Mouse (Mus musculus): ENCODE measurements around the gene Hoxb4. TPM values are rescaled to one million over a fixed set of nuclear protein-coding genes. Genes with fewer than 3 reads are reported as not detected.
A peak's percentile ranks its signal among the peaks of the same experiment; 100 is the strongest.

Gene Hoxb4
- total RNA-seq (2015) (2.9 and 3.4 TPM in 2 replicates), total RNA-seq (2017) (3.7 and 4.0 TPM in 2 replicates)

DNA sequence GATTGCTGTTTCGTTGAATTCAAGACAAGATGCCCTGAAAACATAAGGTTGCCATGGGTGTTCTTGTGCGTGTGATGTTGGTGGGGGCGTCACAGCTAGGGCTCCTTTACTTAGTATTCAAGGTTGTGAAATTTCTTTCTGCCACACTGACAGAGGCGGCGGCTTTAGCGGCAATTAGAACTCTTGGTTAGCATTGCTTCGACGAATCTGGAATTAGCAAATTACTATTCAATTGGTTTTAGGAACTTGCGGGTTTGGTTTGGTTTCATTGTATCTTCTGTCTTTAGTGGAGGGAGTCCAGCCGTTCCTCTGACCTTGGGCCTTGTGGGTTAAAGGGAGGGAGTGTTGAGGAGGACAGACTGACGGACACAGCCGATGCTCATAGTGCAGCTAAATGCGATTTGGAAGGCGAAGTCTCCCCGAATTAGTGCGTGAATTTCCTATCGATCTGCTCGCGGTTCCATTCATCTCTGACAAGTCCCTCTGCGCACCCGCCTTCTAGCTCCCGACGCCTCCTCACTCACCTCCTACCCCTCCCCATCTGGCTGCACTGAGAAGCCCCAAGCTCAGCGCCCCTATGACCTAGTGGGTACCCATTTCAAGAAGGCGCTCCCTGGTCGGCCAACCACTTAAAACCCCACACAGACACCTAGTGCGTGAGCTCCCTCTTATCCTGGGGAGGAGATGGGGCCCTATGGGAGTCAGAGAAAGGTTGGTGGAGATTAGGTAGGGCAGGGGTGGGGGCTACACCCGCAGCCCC, at the start of gene Hoxb4:
Gene Hoxb4 (plus strand): TSS at position 660 of the 760 bp plus-strand sequence.
- peak; percentile 25 for ATAC-seq (ENCODE audit: poor library complexity, severe bottlenecking)

DNA sequence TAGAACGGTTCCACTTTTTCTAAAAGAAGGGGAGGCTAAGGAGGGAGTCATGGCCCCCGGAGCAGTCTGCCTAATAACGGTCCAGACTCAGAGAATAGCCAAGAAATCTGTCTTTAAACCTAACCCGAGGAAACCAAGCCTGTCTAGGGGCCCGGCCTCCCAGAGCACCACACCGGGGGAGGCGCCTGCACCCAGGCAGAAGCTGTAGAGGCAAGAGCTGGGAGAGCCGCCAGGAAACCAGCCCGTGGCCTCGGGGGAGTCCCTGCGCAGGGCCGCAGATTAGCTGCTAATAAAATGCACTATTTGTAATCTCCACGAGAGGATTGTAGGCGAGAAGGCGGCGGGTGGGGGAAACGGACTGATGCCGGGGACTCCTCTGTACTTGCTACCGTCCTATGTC, 48.2 kb upstream of the Hoxb4 start:
- ATAC-seq (ENCODE audit: poor library complexity, severe bottlenecking), result no peak

DNA sequence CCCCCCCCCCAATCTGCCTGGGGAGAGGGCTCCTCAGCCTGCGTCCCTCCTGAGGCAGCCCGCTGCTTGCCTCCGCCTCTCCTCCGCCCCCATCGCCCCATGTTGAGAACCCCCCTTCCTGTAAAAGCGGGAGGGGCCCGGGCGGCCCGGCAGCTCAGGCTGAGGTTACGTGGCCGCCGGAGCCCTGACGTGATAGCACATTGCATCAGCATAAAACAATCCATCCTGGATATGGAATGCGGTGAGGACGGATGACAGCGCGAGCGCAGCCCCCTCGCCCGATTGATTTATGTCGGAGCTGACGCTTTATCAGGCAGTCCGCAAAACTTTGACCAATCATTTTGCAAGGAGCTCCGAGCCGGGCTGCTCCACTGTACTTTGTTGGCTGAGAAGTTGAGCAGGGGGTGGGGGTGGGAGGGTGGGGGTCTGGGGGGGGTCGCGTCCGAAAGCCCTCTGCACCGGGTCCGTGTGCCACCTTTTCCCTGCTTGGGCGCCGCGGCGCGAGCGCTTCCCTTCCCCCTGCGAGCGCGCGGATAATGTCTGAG, 47.0 kb upstream of the Hoxb4 start, which contains the start of gene Hoxb9:
Gene Hoxb9 (plus strand): TSS at position 462 of the 545 bp plus-strand sequence.
- no peak for ATAC-seq (ENCODE audit: poor library complexity, severe bottlenecking)

DNA sequence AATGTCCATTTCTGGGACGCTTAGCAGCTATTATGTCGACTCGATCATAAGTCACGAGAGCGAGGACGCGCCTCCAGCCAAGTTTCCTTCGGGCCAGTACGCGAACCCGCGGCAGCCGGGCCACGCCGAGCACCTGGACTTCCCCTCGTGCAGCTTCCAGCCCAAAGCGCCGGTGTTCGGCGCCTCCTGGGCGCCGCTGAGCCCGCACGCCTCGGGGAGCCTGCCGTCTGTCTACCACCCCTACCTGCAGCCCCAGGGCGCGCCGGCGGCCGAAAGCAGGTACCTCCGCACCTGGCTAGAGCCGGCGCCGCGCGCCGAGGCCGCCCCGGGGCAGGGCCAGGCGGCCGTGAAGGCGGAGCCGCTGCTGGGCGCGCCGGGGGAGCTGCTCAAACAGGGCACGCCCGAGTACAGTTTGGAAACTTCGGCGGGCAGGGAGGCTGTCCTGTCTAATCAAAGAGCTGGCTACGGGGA, 46.5 kb upstream of the Hoxb4 start:
- ATAC-seq (ENCODE audit: poor library complexity, severe bottlenecking), result no peak

DNA sequence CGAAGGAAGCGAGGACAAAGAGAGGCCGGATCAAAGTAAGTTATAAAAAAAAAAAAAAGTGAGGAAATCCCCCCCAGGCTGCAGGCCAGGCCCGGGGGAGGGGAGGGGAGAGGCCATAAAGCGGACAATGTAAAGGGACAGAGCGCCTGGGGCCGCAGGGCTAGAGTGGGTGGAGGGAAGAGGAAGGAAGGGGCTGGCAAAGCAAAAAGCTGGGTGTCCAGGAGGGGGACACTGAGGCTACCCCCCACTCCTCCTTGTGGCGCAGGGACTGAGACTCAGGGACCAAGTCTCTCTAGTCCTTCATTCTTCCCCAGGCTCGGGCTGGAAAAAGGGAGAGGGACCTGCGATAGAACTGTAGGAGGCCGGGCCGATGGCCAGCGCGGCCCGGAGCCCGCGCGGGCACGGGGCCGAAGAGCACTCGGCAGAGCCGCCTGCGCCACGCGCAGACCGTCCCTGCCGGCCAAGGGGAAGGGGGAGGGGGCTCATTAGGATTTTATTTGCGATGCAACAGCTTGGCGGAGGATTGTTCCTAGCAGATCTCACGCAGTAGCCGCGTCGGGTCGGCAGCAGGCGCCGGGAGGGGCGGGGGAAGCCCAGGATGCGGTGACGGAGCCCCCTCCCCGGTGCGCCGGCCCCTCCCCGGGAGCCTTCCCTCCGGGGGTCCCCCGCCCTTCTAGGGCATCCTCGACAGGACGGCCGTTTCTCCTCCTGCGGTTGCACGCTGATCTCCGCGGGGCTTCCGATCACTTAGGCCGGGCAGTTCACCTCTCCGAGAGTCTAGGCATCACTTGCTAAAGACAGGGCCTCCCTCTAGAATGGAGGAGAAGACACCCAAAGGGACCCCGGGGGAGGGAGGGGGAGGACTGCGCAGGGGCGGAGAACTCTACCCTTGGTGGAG, 45.8 kb upstream of the Hoxb4 start:
- ATAC-seq (ENCODE audit: poor library complexity, severe bottlenecking), result no peak

DNA sequence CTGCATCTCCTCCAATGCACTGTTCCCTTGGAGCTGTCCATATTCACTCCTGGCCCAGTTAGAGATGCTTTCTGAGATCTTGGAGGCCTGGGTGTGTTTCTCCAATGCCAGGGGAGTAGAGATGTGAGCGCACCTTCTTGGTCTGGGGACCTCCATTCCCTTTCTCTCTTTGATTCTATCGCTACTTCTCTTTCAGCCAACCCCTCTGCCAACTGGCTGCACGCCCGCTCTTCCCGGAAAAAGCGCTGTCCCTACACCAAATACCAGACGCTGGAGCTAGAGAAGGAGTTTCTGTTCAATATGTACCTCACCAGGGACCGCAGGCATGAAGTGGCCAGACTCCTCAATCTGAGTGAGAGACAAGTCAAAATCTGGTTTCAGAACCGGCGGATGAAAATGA, 43.6 kb upstream of the Hoxb4 start:
- no peak for ATAC-seq (ENCODE audit: poor library complexity, severe bottlenecking)

DNA sequence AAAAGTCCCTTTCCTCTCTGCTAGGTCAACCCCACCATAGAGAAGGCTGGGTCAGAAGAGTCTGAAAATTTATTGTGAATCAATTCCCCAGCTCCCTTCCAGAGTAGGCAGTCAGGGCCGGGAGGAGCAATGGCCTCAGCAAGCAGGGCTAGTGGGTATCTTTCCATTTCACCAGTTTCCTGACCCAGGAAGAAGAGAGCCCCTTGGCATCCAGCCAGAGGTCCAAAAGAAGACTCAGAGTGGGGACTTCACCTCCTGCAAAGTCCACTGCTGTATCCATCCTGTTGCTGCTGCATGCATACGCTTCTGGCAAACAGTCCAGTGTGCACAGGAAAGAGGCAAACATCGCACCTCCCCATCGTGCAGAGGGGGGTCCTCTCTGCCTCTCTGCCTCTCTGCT, 42.2 kb upstream of the Hoxb4 start:
- no peak for ATAC-seq (ENCODE audit: poor library complexity, severe bottlenecking)

DNA sequence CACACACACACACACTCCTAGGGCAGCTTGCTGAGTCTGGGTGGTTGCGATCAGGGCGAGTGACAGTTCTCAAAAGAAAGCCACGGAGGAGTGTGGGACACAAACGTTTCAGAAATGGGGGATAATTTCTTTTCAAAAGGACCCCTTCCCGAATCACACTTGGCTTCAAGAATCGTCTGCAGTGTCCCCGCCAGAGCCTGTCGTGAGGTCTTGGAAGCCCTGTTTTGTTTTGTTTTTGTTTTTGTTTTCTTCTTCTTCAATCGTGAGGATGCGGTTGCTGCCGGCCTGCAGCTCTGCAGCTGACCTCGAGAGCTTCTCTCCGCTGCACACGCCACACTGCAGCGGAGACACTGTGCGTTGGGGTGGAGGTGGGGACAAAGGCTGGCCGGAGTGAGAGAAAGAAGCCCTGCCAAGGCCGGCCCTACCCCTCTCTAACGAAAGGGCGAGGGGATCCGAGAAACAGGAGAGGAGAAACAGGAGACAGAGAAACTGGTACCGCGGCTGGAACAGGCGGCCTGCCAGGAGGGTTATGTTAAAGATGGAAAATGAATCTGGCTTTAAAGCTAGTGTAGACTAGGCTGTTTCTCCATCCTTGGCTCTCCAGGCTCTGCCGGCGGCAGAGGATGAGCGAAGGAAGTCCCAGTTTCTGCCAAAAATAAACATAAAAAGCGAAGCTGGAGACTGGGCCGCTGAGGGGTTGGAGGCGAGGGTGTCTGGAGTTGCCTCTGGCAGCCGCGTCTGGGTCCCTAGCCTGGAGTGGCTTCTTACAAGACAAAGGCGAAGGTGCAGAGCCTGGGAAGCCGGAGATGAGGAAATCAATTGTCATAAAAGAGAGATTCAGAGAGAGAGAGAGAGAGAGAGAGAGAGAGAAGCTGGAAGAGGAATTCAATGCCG, 40.7 kb upstream of the Hoxb4 start:
- ATAC-seq (ENCODE audit: poor library complexity, severe bottlenecking), result no peak

DNA sequence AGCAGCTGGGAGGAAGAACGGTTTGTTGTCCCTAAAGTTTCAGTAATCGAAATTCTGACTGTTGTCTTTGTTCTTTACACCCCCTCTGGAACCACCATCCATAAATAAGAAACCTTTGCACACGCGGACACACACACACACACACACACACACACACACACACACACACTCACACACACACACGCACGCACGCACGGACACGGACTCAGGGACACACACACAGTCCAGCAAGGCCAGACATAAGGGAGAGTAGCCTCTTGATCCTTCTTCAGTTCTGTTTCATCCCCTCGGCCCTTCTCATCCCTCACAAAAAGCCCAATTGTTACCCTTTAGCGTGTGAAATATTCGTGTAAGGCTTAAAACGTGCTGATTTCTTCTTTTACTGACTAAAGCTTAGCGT, 39.7 kb upstream of the Hoxb4 start:
- no peak for ATAC-seq (ENCODE audit: poor library complexity, severe bottlenecking)

DNA sequence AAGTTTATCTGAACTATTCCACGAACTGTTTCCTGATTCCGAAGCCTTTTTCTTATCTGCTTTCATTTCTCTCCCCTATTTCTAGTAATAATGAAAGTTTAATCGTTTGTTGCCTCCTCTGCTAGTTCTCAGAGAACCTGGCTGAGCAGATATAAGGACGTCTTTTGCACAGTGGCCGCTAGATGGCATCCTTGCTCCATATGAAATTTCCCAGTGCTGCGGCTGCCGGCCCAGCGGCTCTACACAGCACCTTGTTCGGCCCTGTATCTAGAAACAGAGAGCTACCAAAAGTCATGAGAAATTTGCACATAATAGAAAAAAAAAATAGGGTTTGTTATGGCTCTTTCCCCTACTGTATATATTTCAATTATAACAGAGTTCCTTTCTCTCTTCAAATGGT, 39.3 kb upstream of the Hoxb4 start:
- ATAC-seq (ENCODE audit: poor library complexity, severe bottlenecking), result peak; percentile 81

DNA sequence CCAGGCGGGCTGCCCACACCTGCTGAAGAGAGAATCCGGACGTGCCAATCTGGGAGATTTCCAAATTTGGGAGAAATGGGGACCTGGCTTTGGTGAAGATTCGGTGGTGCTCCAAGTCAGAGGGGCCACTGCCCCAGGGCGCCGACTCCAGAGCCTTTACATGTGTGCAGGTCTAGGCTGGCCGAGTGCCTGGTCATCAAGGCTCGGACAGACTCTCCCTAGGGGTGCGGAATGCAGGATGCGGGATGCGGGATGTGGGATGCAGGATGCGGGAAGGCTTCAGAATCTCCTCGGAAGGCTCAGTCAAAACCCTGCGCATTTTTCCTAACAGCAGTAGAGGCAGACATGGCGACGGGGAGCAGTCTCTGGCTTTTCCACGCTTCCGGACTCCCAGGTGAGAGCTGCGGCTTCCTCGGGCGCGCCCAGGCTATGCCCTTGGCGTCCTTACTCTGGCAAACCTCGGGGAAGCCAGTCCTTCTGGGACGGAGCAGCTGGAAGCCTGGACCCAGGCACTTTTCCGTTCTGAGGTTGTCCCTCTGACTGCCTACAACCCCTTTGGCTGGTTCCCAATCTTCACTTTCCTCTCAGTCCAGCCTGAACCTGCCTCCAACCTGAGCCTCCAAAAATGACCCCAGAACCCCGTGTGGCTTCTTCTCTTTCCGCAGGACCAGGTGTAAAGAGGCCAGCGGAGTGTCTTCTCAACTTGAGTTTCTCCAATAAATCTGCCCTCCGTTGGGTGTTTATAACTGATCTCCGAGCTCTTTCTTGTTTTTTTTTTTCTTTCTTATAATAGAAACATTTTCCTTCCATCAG, 38.4 kb upstream of the Hoxb4 start:
- no peak for ATAC-seq (ENCODE audit: poor library complexity, severe bottlenecking)

DNA sequence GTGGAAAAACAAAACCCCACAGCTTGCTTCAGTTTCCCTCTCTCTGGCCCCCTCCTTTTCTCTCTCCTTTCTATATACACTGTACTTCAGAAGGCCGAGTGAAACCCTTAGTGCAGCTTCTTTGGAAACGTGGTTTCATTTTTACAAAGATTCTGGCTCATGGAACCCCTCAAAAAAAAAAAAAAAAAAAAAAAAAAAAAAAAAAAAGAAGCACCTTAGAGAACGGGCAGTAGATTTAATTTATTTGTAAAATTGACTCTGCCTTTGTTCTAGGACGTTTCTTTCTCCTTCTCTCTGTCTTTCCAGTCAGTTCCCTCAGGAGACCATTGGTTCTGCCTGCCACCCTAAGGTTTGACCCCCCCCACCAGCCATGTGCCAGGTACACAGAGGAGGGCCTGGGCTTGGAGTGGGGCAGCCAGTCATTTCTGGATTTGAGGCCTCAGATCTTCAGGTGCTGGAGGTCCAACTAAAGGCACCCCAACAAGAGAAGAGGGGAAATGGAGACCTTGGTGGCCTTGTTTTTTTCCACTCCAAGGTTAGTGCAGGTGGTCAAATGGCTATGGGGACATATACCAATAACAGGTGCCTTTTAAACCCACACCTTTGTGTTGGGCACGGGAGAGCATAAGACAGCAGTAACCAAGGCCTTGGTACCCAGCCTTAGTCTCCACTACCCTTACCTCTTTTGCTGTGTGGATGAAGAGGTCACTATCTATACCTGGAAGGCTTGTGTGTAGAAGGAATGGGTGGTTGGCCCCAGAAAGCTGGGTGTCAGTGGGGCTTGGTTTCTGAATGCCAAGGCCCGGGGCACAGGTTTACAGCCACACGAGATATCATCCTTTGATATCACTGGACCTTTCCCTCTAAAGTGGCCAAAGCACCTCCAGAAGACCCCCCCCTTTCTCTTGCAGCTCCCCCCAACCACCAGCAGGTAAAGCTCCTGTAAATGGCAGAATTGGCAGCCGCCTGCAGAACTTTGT, 37.4 kb upstream of the Hoxb4 start:
- no peak for ATAC-seq (ENCODE audit: poor library complexity, severe bottlenecking)

DNA sequence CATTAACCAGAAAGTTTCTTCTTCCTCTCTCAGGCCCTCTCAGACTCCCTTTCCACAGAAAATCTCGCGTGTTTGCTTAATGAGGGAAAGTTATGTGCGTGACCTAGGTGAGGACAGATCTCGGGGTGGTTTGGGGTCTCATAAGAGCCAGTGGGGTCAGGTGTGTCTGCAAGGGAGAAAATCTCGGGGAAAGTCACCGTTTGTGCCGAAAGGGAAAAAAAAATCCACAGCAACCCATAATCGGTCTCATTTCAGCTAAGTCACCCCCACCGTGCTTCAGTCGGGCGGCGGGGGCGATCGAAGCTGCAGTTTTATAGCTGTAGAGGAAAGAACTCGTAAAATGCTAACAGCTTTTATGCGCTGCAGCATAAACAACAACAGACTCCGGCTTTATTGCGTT, 36.7 kb upstream of the Hoxb4 start:
- ATAC-seq (ENCODE audit: poor library complexity, severe bottlenecking), result no peak

DNA sequence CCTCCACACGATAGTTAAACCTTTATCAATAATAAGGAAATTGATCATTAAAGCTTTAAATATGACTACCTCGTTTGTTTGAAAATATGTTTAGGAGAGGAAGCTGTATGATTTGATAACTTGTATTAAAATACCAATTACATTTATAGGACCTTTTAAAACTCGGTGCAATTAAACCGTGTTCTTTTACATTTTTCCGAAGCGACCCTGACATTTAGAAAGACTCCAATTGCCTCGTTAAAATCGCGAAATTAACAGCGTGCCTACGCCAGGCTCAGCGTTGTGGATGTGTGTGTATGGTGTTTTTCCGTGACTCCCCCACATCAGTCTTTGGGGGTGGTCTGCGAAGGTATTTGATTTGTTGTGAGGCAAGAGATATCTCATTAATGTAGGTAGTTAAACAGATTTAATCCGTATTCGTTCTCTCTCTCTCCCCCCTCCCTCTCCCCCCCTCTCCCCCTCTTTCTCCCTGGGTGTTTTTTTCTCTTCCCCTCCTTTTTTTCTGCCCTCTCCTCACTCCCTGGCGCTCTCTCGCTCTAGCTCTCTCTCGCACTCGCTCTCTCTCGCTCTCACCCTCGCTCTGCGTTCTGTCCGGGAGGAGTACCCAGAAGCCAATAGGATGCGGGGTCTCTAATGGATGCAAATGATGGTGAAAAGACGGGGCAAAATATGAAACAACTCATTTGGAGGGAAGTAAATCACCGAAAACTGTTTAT, 36.1 kb upstream of the Hoxb4 start, which contains the start of gene Hoxb8:
Gene Hoxb8 (plus strand): TSS at position 51 of the 716 bp plus-strand sequence.
- no peak for ATAC-seq (ENCODE audit: poor library complexity, severe bottlenecking)

DNA sequence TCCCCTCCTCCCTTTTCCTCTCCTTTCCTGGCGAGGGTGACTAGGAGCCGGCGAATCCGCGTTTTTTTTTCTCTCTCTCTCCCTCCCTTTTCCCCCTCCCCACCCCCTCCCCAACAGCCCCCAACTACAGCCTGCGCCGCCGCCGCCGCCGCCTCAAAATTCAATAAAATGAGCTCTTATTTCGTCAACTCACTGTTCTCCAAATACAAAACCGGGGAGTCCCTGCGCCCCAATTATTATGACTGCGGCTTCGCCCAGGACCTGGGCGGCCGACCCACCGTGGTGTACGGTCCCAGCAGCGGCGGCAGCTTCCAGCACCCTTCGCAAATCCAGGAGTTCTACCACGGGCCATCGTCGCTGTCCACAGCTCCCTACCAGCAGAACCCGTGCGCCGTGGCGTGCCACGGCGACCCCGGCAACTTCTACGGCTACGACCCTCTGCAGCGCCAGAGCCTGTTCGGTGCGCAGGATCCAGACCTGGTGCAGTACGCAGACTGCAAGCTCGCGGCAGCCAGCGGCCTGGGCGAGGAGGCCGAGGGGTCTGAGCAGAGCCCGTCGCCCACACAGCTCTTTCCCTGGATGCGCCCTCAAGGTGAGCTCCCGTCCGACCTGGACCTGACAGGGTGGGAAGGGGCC, 35.2 kb upstream of the Hoxb4 start:
- no peak for ATAC-seq (ENCODE audit: poor library complexity, severe bottlenecking)

DNA sequence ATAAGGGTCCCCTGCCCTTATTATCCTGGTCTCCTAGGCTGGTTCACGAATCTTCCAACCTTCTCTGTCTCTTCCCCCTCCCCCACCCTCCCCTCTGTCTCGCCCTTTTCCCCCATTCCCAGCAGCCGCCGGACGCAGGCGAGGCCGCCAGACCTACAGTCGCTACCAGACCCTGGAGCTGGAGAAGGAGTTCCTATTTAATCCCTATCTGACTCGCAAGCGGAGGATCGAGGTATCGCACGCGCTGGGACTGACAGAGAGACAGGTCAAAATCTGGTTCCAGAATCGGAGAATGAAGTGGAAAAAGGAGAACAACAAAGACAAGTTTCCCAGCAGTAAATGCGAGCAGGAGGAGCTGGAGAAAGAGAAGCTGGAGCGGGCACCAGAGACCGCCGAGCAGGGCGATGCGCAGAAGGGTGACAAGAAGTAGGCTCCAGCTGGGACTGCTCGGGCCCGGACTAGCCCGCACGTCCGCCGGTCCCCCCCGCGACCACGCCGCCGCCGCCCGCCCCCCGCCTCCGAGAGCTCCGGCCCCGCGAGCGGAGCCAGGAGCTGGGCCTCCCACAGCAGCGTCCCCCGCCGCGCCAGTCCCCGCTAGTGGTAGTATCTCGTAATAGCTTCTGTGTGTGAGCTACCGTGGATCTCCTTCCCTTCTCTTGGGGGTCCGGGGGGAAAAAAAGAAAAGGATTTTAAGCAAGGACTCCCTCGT, 33.9 kb upstream of the Hoxb4 start:
- ATAC-seq (ENCODE audit: poor library complexity, severe bottlenecking), result no peak

Data from megakaryocyte, adult 5-6 weeks (primary cell).